Mouse (Mus musculus) CD4-positive, CD25-positive, alpha-beta regulatory T cell, adult 4 months (primary cell): ENCODE results near the gene Emc10. TPM values are rescaled to one million over a fixed set of nuclear protein-coding genes. Genes with fewer than 3 reads are reported as not detected.
A peak's percentile ranks its signal among the peaks of the same experiment; 100 is the strongest.

Experiments used
- ATAC-seq: one replicate; pipeline ENCODE4 v1.8.0; 2017
- polyA plus RNA-seq, 2 experiments: library from polyadenylated mRNA; unstranded; fragments of 100-300 nt; shearing (Covaris generic); gene quantifications; one replicate each; pipeline ENCODE4 v1.2.1; 2017

Gene Emc10
- polyA plus RNA-seq, 2 experiments from 2014 or later = 15.2 to 16.1 TPM

DNA sequence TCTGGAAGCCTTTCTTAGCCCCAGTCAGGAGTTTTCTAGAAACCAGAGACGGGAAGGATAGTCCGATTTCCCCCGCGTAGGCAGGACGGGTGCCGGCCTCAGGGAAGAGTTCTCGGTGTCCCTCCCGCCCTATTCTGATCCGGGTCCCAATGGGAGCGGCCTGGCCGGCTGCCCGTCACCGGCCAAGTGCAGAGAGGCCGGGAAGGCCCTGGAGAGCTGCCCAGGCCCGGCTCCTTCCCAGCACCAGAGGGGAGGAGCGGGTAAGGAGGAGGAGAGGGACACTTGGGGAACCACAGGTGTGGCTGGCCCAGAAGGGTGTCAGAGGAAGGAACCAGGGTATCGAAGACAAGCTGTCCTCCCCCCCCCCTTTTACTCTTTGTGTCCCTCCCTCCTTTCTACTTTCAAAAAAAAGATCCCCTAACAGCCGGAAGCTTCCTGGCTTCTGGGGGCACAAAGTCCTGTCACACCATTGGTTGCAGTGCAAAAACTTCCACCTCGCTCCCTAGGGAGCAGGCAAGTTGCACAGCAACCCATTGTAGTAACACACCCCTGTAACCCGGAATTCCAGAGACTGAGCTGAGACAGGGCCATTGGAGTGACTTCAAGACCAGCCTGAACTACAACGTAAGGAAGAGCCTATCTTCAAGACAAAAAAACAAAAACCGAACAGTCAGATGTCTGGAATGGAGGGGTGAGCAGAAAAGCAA lies 28.9 kb upstream of the Emc10 start:
- ATAC-seq = no peak

DNA sequence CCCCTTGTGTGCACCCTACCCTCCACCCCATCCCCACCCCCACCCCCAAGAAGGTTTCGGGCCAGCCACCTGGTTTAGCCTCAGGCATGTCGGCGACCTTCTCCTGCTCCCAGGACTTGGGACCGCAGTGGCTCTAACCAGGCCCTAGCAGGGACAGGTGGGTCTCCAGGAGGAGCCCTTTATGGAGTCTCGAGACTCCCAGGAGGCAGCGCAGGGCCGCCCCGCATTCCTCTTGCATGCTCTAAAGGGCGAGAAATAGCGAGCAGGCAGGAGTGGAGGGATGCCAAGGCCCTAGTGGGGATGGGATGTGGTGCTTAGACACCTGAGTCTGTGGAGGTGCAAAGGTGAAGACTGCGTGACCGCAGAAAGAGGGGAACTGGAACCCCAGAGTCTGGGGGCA lies 28.2 kb upstream of the Emc10 start, which contains the start of gene Mybpc2:
Mybpc2 (minus strand) TSS at position 155 of the 400 bp plus-strand sequence.
- ATAC-seq = no peak

DNA sequence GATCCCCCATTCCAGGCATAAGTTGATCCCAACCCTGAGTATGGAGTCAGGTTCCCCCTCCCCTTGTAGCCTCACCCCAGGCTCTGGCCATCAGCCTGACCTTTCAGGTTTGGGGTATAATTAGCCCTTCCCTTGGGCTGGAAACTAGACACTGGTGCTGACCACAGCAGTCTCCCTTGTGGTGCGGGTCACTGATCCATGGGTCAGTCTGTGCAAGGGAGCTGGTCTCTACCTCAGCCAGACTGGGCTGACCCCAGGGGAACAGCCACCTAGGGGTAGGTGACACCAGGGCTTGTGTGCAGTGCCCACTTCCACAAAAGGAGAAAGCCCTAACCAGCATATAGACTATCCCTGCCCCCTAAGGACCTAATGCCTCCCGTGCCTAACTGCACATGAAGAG lies 26.7 kb upstream of the Emc10 start:
- no peak for ATAC-seq

DNA sequence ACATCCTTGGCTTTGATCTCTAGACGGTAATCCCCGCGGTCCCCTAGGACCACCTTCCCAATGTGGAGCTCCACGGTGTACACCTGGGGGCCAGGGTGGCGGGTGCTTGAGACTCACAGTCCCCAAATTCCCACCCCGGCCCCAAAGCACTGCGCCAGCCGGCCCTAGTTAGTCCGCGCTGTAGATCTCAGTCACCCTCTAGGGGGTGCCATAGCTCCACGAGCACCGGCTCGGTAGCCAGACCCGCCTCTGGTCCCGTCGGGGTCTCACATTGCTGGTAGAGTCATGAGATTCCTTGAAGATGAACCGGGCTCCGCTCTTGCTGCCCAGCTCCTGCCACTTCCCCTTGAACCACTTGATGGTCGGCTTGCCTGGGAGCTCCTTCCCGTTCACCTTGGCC lies 25.4 kb upstream of the Emc10 start:
- ATAC-seq = no peak

DNA sequence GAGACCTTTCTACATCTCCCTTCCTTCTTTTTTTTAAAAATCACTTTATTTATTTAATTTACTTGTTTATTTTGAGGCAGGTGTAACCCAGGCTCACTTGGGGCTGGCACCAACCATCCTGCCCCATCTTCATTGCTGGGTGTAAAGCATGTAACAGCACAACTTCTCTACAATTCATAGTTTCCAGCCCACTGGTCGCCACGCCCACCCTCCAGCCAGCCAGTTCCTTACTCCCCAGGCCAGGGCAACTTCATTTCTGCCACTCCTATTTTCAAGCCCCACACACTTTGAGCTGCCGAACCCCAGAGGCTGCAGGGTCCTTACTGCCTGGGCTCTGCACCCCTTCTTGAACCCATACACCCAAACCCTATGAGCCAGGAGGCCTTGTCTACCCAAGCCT lies 24.7 kb upstream of the Emc10 start:
- no peak for ATAC-seq

DNA sequence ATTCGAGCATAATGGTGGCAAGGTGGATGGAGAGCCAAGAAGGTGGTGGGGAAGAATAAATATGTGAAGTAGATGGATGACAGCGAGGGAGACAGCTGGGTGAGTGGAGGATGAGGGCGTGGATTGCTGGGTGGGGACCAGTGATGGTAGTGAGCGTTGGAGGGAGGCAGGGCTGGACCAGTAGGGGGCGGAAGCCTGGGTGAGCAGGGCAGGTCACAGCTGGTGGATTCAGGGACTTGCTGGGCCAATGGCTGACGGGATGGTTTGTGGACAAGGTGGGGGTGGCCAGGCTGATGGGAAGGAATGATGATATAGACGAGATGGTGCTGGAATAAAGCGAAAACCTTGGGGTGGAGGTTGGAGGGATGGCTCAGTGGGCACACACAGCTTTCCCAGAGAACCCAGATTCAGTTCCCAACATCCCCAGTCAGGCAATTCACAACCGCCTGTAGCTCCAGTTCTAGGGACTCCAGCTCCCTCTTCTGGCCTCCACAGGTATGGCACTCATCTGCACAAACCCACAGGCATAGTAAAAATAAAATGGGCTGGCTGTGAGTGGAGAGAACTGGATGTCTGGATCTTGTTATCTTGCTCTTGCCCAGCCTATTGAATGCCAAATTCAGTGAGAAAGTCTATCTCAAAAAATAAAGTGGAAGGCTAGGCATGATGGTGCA lies 23.0 kb upstream of the Emc10 start:
- ATAC-seq = no peak

GRCm38 (mm10) chr7:44507491-44507890 lies 11.2 kb upstream of the Emc10 start:
- no peak for ATAC-seq

DNA sequence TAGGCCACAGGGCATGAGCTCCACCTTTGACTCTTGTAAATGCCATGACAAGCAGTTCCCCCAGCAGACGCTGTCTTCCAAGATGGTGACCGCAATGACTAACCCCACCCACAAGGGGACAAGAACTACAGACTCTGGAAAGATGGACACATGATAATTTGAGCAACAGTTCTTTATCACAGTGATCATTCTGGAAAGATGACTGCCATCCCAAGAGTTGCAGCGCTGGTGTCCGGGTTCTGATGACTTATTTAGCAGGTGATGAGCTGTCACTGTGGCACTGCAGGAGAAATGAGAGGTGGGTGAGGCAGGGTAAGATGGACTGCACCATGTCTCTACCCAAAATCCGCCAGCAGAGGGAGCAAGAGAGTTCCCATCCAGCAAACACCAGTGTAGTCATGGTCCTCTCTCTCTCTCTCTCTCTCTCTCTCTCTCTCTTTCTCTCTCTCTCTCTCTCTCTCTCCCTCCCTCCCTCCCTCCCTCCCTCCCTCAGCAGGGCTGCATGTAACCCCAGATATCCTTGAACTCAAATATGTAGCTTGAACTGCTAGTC lies 5.3 kb upstream of the Emc10 start:
- ATAC-seq = peak; percentile 81

- ATAC-seq = no peak
These were observed 3.7 kb upstream of the Emc10 start for GRCm38 (mm10) chr7:44500046-44500445.

- no peak for ATAC-seq
These were observed 2.6 kb upstream of the Emc10 start for GRCm38 (mm10) chr7:44498922-44499321.

- ATAC-seq = no peak
These were observed 1.2 kb upstream of the Emc10 start for GRCm38 (mm10) chr7:44497361-44498055.

DNA sequence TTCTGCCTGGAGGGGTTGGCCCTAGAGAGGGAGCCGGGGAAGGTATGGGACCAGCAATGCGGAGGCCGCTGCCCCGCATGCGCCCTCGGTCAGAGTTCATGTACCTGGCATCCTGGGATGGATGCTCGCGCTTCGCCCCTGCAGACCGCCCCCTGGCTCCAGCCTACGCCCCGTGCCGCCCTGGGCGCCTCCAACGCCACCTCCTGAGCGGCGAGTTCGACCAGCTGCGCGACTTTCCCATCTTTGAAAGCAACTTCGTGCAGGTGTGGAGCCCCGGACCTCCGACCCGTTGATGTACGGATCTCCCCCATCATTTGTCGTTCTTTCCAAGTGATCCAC lies 411 bp upstream of the Emc10 start:
- ATAC-seq = no peak

DNA sequence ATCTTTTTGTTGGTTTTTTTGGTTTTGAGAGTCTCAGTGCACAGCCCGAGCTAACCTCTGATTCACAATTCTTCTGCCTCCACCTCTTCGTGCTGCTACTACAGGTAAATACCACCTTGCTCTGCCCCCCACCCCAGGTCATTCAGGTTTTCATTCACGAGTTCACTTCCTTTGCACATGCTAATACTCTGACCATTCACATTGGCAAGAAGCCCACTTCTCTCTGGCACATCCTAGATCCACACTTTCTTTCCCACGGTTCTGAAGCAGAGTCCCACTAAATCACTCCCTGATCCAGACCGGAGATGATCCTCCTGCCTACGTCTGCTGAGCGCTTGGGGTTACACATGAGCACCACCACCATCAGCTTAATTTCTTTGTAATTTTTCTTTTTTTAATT lies 1.2 kb downstream of the Emc10 start:
- no peak for ATAC-seq

GRCm38 (mm10) chr7:44494681-44495080 lies 1.6 kb downstream of the Emc10 start:
- no peak for ATAC-seq

- no peak for ATAC-seq
These were observed 4.0 kb downstream of the Emc10 start for GRCm38 (mm10) chr7:44492166-44492826.

- ATAC-seq = no peak
These were observed 4.9 kb downstream of the Emc10 start for GRCm38 (mm10) chr7:44491391-44491790.

DNA sequence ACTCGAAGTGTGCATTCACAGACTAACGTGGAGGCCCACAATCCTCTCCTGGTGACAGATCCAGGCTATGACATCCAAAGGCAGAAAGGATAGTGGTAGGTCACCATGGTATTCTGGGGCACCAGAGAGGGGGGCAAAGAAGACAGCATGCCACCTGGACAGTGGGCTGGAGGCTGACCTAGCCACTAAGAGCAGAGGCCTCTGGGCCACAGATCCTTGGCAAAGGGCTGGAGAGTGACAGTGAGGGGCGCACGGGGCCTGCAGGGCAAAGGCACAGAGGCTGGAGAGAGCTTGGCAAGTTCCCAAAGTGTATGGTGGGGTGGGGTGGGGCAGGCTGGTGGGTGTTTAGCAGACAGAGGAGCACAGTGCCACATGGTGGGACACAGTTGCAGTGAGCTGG lies 6.0 kb downstream of the Emc10 start:
- no peak for ATAC-seq

DNA sequence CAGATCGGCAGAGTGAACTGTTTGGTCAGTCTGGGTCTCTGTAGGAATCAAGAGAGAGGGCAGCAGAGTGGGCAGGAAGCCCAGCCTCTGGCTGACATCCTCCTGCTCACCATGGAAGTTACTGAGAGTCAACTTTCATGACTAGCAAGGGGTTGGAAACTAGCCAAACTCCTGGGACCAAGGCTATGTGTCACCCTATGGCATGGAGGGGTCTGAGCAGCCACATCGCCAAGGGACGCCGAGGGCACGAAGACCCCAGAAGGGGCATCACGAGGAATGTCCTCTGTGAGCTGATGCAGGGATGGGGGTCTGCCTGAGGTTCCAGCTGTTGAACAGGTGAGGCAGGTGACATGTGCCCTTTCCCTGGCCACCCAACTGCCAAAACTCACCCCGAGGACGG lies 7.8 kb downstream of the Emc10 start:
- no peak for ATAC-seq

DNA sequence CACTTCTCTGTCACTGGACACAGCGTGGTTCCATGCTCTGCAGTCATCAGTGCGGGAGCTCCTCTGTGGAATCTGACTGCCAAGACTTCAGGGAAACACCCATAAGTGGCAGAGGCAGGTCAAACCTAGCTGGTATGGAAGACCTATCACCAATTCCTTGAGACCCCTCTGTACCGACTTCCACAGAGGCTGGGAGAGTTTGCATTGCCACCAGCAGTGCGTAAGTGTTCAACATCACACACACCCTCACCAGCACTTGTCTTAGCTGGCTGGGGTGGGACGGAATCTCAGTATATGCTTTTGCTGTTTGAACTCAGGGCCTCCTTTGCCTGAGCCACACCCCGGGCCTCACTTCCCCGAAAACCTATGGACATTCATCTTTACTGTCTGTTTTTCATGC lies 8.4 kb downstream of the Emc10 start:
- no peak for ATAC-seq

GRCm38 (mm10) chr7:44486927-44487575 lies 9.3 kb downstream of the Emc10 start:
- no peak for ATAC-seq

DNA sequence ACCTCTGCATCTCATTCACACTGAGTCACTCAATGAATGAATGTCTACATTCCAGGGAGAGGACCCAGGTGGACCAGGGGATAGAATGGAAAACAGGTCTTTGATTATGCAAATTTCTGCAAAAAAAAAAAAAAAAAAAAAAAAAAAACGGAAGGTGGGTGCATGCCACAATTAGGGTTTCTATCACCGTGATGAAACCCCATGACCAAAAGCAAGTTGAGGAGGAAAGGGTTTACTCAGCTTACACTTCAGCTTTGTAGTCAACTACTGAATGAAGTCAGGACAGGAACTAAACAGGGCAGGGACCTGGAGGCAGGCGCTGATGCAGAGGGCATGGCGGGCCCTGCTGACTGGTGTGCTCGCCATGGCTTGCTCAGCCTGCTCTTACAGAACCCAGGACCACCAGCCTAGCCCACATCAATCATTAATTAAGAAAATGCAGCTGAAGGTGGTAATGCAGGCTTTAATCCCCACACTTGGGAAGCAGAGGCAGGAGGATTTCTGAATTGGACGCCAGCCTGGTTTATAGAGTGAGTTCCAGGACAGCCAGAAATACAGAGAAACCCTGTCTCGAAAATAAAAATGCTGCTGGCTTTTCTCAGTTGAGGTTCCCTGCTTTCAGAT lies 10.6 kb downstream of the Emc10 start:
- ATAC-seq = peak; percentile 33
